Mouse (Mus musculus) olfactory bulb, adult 2 months (tissue): ENCODE data around the gene Il9r. TPM values are rescaled to one million over a fixed set of nuclear protein-coding genes. Genes with fewer than 3 reads are reported as not detected.

ENCODE experiments used
- H3K27ac ChIP-seq: fragments of 200-500 bp; 2 replicates; pipeline ENCODE4 v1.5.1; 2012; ENCODE audit warnings: low read depth, low read length; ENCODE audit not compliant: insufficient read depth
- H3K4me1 ChIP-seq: fragments of 200-500 bp; 2 replicates; pipeline ENCODE4 v1.6.1; 2012; ENCODE audit warnings: low read length; ENCODE audit not compliant: control insufficient read depth, insufficient read depth
- H3K4me3 ChIP-seq: fragments of 200-500 bp; 2 replicates; pipeline ENCODE4 v1.5.1; 2012; ENCODE audit warnings: mild to moderate bottlenecking, low read depth, low read length, moderate library complexity; ENCODE audit not compliant: insufficient read depth
- CTCF ChIP-seq: fragments of 200-500 bp; IDR thresholded peaks from 2 replicates; pipeline ENCODE4 v1.5.1; 2012; ENCODE audit warnings: low read depth, mild to moderate bottlenecking, low read length, moderate library complexity; ENCODE audit not compliant: insufficient read depth
- POLR2A ChIP-seq: fragments of 200-500 bp; IDR thresholded peaks from 2 replicates; pipeline ENCODE4 v1.6.1; 2012; ENCODE audit warnings: mild to moderate bottlenecking, low read depth, low read length, moderate library complexity; ENCODE audit not compliant: insufficient read depth
- WGBS: fragments of 180-500 bp; shearing (Covaris S2); methylation state at CpG from one replicate; pipeline ENCODE4 v1.1.7; 2018; 5-methylcytosine and 5-hydroxymethylcytosine counted together
- polyA plus RNA-seq: library from polyadenylated mRNA; stranded (reverse); fragments of >200 nt; gene quantifications from 2 replicates; pipeline ENCODE4 v1.2.4, GENCODE M21; 2012; ENCODE audit warnings: low replicate concordance; ENCODE audit not compliant: missing spikeins, insufficient read depth, insufficient read length

The Il9r gene
- polyA plus RNA-seq, 1 experiment, result not detected

GRCm38 (mm10) chr11:32160341-32160740 lies 39.7 kb downstream of the Il9r start:
- Histone ChIP-seq H3K27ac (no peak overlapping the region), H3K4me1 (peaks cover 18% of the 10 kb centered on the region), H3K4me3 (no peak overlapping the region)
- TF ChIP-seq POLR2A (no peak), CTCF (no peak)
- WGBS, result 80% methylated on average over 7 of the region's 7 CpGs

GRCm38 (mm10) chr11:32159176-32159575 lies 40.9 kb downstream of the Il9r start:
- TF ChIP-seq CTCF (no peak), POLR2A (no peak)
- WGBS, result 96% methylated on average over 3 of the region's 3 CpGs
- H3K4me1 ChIP-seq, result peaks cover 18% of the 10 kb centered on the region
- H3K4me3 ChIP-seq, result no peak overlapping the region
- H3K27ac ChIP-seq, result no peak overlapping the region

- 12% methylated on average over 18 of the region's 18 CpGs for WGBS
- Histone ChIP-seq H3K4me3 (no peak overlapping the region), H3K4me1 (peaks cover 18% of the 10 kb centered on the region), H3K27ac (peak overlapping the region; percentile 61)
- TF ChIP-seq CTCF (no peak), POLR2A (no peak)
Observed at GRCm38 (mm10) chr11:32157791-32158594, 42.1 kb downstream of the Il9r start.

- Histone ChIP-seq H3K4me1 (peaks cover 12% of the 10 kb centered on the region), H3K4me3 (no peak overlapping the region), H3K27ac (no peak overlapping the region)
- 76% methylated on average over 7 of the region's 7 CpGs for WGBS
- TF ChIP-seq CTCF, result no peak
- TF ChIP-seq POLR2A, result no peak
Observed at GRCm38 (mm10) chr11:32156854-32157630, 43.0 kb downstream of the Il9r start.

GRCm38 (mm10) chr11:32153216-32153615 lies 46.9 kb downstream of the Il9r start:
- no peak for TF ChIP-seq CTCF
- TF ChIP-seq POLR2A, result no peak
- Histone ChIP-seq H3K4me1 (peaks cover 4% of the 10 kb centered on the region), H3K4me3 (no peak overlapping the region), H3K27ac (no peak overlapping the region)
- 93% methylated on average over 7 of the region's 7 CpGs for WGBS

- Histone ChIP-seq H3K4me3 (no peak overlapping the region), H3K27ac (no peak overlapping the region), H3K4me1 (peaks cover 3% of the 10 kb centered on the region)
- TF ChIP-seq CTCF (no peak), POLR2A (no peak)
Observed at GRCm38 (mm10) chr11:32152814-32153213, 47.3 kb downstream of the Il9r start.

GRCm38 (mm10) chr11:32151243-32151642 lies 48.8 kb downstream of the Il9r start:
- Histone ChIP-seq H3K4me1 (no peaks in the 10 kb centered on the region), H3K27ac (no peak overlapping the region), H3K4me3 (no peak overlapping the region)
- no peak for TF ChIP-seq CTCF
- TF ChIP-seq POLR2A, result no peak
- WGBS, result 94% methylated on average over 5 of the region's 5 CpGs

- Histone ChIP-seq H3K4me3 (no peak overlapping the region), H3K4me1 (no peaks in the 10 kb centered on the region), H3K27ac (no peak overlapping the region)
- 65% methylated on average over 11 of the region's 11 CpGs for WGBS
- no peak for TF ChIP-seq CTCF
Observed at GRCm38 (mm10) chr11:32149605-32150004, 50.5 kb downstream of the Il9r start.

GRCm38 (mm10) chr11:32142771-32143170 lies 57.3 kb downstream of the Il9r start:
- Histone ChIP-seq H3K4me1 (peaks cover 26% of the 10 kb centered on the region), H3K27ac (no peak overlapping the region), H3K4me3 (no peak overlapping the region)
- 69% methylated on average over 5 of the region's 5 CpGs for WGBS
- TF ChIP-seq CTCF (no peak), POLR2A (no peak)
